Mouse (Mus musculus): ENCODE measurements around the gene Clstn3. TPM values are rescaled to one million over a fixed set of nuclear protein-coding genes. Genes with fewer than 3 reads are reported as not detected.

The Clstn3 gene
- total and polyA plus RNA-seq, 2 experiments from 2014 or later = 184 to 338 TPM

GRCm38 (mm10) chr6:124435173-124435572, 29.4 kb downstream of the Clstn3 start:
- no peak for DNase-seq (ENCODE audit: low spot score)
- Histone ChIP-seq H3K27me3 (ENCODE audit: insufficient read depth, low read length) (no peaks in the 10 kb centered on the region), H3K4me2 (ENCODE audit: low read depth, low read length) (no peak overlapping the region), H3K27ac (no peak overlapping the region), H3K36me3 (ENCODE audit: insufficient read depth, low read length) (peaks cover 32% of the 10 kb centered on the region), H3K4me3 (ENCODE audit: low read length) (no peak overlapping the region), H3K4me1 (ENCODE audit: insufficient read depth, low read length) (0 out of 2 replicates have a peak, but pooled peaks cover 3% of the 10 kb centered on the region), H3K9ac (replicated peaks; ENCODE audit: low read length) (no peak overlapping the region), H3K9me3 (ENCODE audit: low read length) (no peaks in the 10 kb centered on the region)
- TF ChIP-seq CTCF (IDR thresholded peaks at IDR 0.05; ENCODE audit: low read depth) = no peak
- no peak for ATAC-seq
- WGBS = 77% methylated on average over 5 of the region's 5 CpGs

DNA sequence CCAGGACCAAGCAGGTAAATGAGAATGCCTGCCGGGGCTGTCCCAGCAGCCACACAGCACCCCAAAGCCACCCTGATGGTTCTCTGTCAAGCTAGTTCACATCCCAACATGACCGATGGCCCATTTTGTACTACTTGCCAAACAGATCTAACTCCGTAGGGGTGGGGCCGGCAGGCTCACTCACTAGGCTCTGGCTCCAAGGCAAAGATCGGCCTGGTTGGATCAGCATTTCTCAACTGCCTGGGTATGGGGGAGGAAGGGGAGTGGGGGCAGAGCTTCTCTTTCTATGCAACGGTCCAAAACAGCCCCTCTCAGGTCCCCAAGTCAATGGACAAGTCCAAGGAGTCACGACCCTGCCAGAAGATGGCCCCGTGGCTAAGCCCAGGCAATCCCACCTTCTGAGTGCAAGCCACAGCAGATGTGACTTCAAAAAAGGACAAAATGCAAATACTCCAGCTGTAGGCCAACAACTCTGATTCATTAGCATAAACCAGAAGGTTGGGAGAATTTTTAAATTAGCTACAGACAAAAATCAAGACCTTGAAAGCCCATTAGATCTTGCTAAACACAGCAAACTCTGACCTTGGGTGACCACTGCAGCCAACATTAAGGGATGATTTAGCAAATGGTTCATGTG, 30.8 kb downstream of the Clstn3 start:
- H3K9me3 ChIP-seq (ENCODE audit: low read length) = no peaks in the 10 kb centered on the region
- TF ChIP-seq CTCF (IDR thresholded peaks at IDR 0.05; ENCODE audit: low read depth) = no peak
- H3K27me3 ChIP-seq (ENCODE audit: insufficient read depth, low read length) = no peaks in the 10 kb centered on the region
- no peak overlapping the region for H3K9ac ChIP-seq (replicated peaks; ENCODE audit: low read length)
- peaks cover 32% of the 10 kb centered on the region for H3K36me3 ChIP-seq (ENCODE audit: insufficient read depth, low read length)
- 0 out of 2 replicates have a peak, but pooled peaks cover 3% of the 10 kb centered on the region for H3K4me1 ChIP-seq (ENCODE audit: insufficient read depth, low read length)
- H3K4me2 ChIP-seq (ENCODE audit: low read depth, low read length) = no peak overlapping the region
- no peak overlapping the region for H3K4me3 ChIP-seq (ENCODE audit: low read length)
- DNase-seq (ENCODE audit: low spot score) (no peak), ATAC-seq (no peak)
- WGBS = 87% methylated on average over 8 of the region's 8 CpGs
- H3K27ac ChIP-seq = no peak overlapping the region

- no peak overlapping the region for H3K4me3 ChIP-seq (ENCODE audit: low read length)
- H3K4me1 ChIP-seq (ENCODE audit: insufficient read depth, low read length) = 0 out of 2 replicates have a peak, but pooled peaks cover 3% of the 10 kb centered on the region
- WGBS = 38% methylated on average over 8 of the region's 8 CpGs
- no peak for ATAC-seq
- no peaks in the 10 kb centered on the region for H3K9me3 ChIP-seq (ENCODE audit: low read length)
- no peak overlapping the region for H3K4me2 ChIP-seq (ENCODE audit: low read depth, low read length)
- 0 out of 2 replicates have a peak overlapping the region, but pooled peaks have one; percentile 32 for H3K27ac ChIP-seq
- no peak for DNase-seq (ENCODE audit: low spot score)
- H3K27me3 ChIP-seq (ENCODE audit: insufficient read depth, low read length) = no peaks in the 10 kb centered on the region
- peaks cover 10% of the 10 kb centered on the region for H3K36me3 ChIP-seq (ENCODE audit: insufficient read depth, low read length)
- H3K9ac ChIP-seq (replicated peaks; ENCODE audit: low read length) = 0 out of 2 replicates have a peak overlapping the region, but pooled peaks have one; percentile 3
- no peak for TF ChIP-seq CTCF (IDR thresholded peaks at IDR 0.05; ENCODE audit: low read depth)
These were observed 33.7 kb downstream of the Clstn3 start for GRCm38 (mm10) chr6:124430784-124431495.

GRCm38 (mm10) chr6:124430379-124430778, 34.2 kb downstream of the Clstn3 start:
- no peak overlapping the region for H3K4me3 ChIP-seq (ENCODE audit: low read length)
- H3K9me3 ChIP-seq (ENCODE audit: low read length) = no peaks in the 10 kb centered on the region
- no peak overlapping the region for H3K27ac ChIP-seq
- no peak overlapping the region for H3K9ac ChIP-seq (replicated peaks; ENCODE audit: low read length)
- H3K27me3 ChIP-seq (ENCODE audit: insufficient read depth, low read length) = no peaks in the 10 kb centered on the region
- no peak for DNase-seq (ENCODE audit: low spot score)
- H3K4me1 ChIP-seq (ENCODE audit: insufficient read depth, low read length) = 0 out of 2 replicates have a peak, but pooled peaks cover 3% of the 10 kb centered on the region
- peak; percentile 16; the same call in 1 of the 2 replicates for ATAC-seq
- no peak for TF ChIP-seq CTCF (IDR thresholded peaks at IDR 0.05; ENCODE audit: low read depth)
- peaks cover 9% of the 10 kb centered on the region for H3K36me3 ChIP-seq (ENCODE audit: insufficient read depth, low read length)
- 64% methylated on average over 3 of the region's 3 CpGs for WGBS
- H3K4me2 ChIP-seq (ENCODE audit: low read depth, low read length) = no peak overlapping the region

GRCm38 (mm10) chr6:124427791-124428576, 36.6 kb downstream of the Clstn3 start:
- H3K4me3 ChIP-seq (ENCODE audit: low read length) = no peak overlapping the region
- H3K4me1 ChIP-seq (ENCODE audit: insufficient read depth, low read length) = 0 out of 2 replicates have a peak, but pooled peaks cover 3% of the 10 kb centered on the region
- WGBS = 26% methylated on average over 6 of the region's 6 CpGs
- peak; percentile 74 for DNase-seq (ENCODE audit: low spot score)
- H3K27me3 ChIP-seq (ENCODE audit: insufficient read depth, low read length) = no peaks in the 10 kb centered on the region
- H3K27ac ChIP-seq = peak overlapping the region; percentile 51; the same call in 1 of the 2 replicates
- no peak overlapping the region for H3K4me2 ChIP-seq (ENCODE audit: low read depth, low read length)
- no peak overlapping the region for H3K9ac ChIP-seq (replicated peaks; ENCODE audit: low read length)
- peak; percentile 33 for ATAC-seq
- H3K36me3 ChIP-seq (ENCODE audit: insufficient read depth, low read length) = peaks cover 4% of the 10 kb centered on the region; the same call in 1 of the 2 replicates
- TF ChIP-seq CTCF (IDR thresholded peaks at IDR 0.05; ENCODE audit: low read depth) = no peak
- no peaks in the 10 kb centered on the region for H3K9me3 ChIP-seq (ENCODE audit: low read length)

GRCm38 (mm10) chr6:124427289-124427688, 37.3 kb downstream of the Clstn3 start:
- H3K9ac ChIP-seq (replicated peaks; ENCODE audit: low read length) = no peak overlapping the region
- no peaks in the 10 kb centered on the region for H3K27me3 ChIP-seq (ENCODE audit: insufficient read depth, low read length)
- H3K4me1 ChIP-seq (ENCODE audit: insufficient read depth, low read length) = 0 out of 2 replicates have a peak, but pooled peaks cover 3% of the 10 kb centered on the region
- no peak overlapping the region for H3K4me3 ChIP-seq (ENCODE audit: low read length)
- 70% methylated on average over 7 of the region's 7 CpGs for WGBS
- no peaks in the 10 kb centered on the region for H3K9me3 ChIP-seq (ENCODE audit: low read length)
- DNase-seq (ENCODE audit: low spot score) (no peak), ATAC-seq (no peak)
- no peak for TF ChIP-seq CTCF (IDR thresholded peaks at IDR 0.05; ENCODE audit: low read depth)
- H3K4me2 ChIP-seq (ENCODE audit: low read depth, low read length) = no peak overlapping the region
- no peak overlapping the region for H3K27ac ChIP-seq
- H3K36me3 ChIP-seq (ENCODE audit: insufficient read depth, low read length) = no peaks in the 10 kb centered on the region
